Mouse (Mus musculus) embryonic facial prominence, embryonic 11.5 days (tissue): ENCODE measurements around the gene Ppm1n. TPM values are rescaled to one million over a fixed set of nuclear protein-coding genes. Genes with fewer than 3 reads are reported as not detected.
A peak's percentile ranks its signal among the peaks of the same experiment; 100 is the strongest.

Experiments
- ATAC-seq: fragments of 200-750 bp; cut with Nextera tagmentation; replicated peaks from 2 replicates; pipeline ENCODE4 v1.8.0; 2017; ENCODE audit warnings: low read depth; ENCODE audit not compliant: insufficient number of reproducible peaks, low FRiP score, low TSS enrichment
- DNase-seq: peaks from one replicate; pipeline ENCODE4 v3.0.0-alpha.2; 2015; ENCODE audit warnings: low spot score
- H3K27ac ChIP-seq: fragments of 300-500 bp; sonication (generic); replicated peaks from 2 replicates; pipeline ENCODE4 v1.5.1; 2014; ENCODE audit warnings: mild to moderate bottlenecking, low read depth, low read length, control low read depth
- H3K27me3 ChIP-seq: fragments of 300-500 bp; sonication (generic); 2 replicates; pipeline ENCODE4 v1.6.1; 2014; ENCODE audit warnings: mild to moderate bottlenecking, low read length, moderate library complexity, mixed read lengths; ENCODE audit not compliant: control insufficient read depth, insufficient read depth
- H3K36me3 ChIP-seq: fragments of 300-500 bp; sonication (generic); replicated peaks from 2 replicates; pipeline ENCODE4 v1.6.1; 2014; ENCODE audit warnings: low read depth, mild to moderate bottlenecking, low read length, moderate library complexity, mixed read lengths; ENCODE audit not compliant: control insufficient read depth, insufficient read depth
- H3K4me1 ChIP-seq: fragments of 300-500 bp; sonication (generic); 2 replicates; pipeline ENCODE4 v1.6.1; 2014; ENCODE audit warnings: low read length, mixed read lengths; ENCODE audit not compliant: control insufficient read depth, insufficient read depth
- H3K4me2 ChIP-seq: fragments of 300-500 bp; sonication (generic); 2 replicates; pipeline ENCODE4 v1.6.1; 2014; ENCODE audit warnings: low read depth, mild to moderate bottlenecking, control low read depth, low read length, moderate library complexity
- H3K4me3 ChIP-seq: fragments of 300-500 bp; sonication (generic); 2 replicates; pipeline ENCODE4 v1.5.1; 2014; ENCODE audit warnings: low read depth, low read length, control low read depth
- H3K9ac ChIP-seq: fragments of 300-500 bp; sonication (generic); replicated peaks from 2 replicates; pipeline ENCODE4 v1.6.1; 2014; ENCODE audit warnings: mild to moderate bottlenecking, control low read depth, low read length
- H3K9me3 ChIP-seq: fragments of 300-500 bp; sonication (generic); replicated peaks from 2 replicates; pipeline ENCODE4 v1.6.1; 2016; ENCODE audit warnings: mild to moderate bottlenecking, low read length, inconsistent platforms, mixed read lengths; ENCODE audit not compliant: control insufficient read depth
- WGBS: fragments of 180-500 bp; shearing (Covaris S2); extraction: QIAGEN DNeasy Blood & Tissue Kit; methylation state at CpG from one replicate; pipeline ENCODE4 v1.1.7; 2014; 5-methylcytosine and 5-hydroxymethylcytosine counted together
- polyA plus RNA-seq: library from polyadenylated mRNA; unstranded; fragments of >200 nt; fragmentation: Nextera tagmentation; extraction: Ambion mirVana; gene quantifications from 2 replicates; pipeline ENCODE4 v1.2.1, GENCODE M21; 2014

The Ppm1n gene
- polyA plus RNA-seq, 1 experiment from 2014 or later = not detected

- WGBS = 0% methylated on average over 91 of the region's 91 CpGs
- ATAC-seq (peak; percentile 95), DNase-seq (peak; percentile 100)
- Histone ChIP-seq H3K4me1 (no peaks in the 10 kb centered on the region), H3K27ac (peak within 1 kb of the TSS; percentile 96), H3K36me3 (no peaks in the 10 kb centered on the region), H3K9ac (peak within 1 kb of the TSS; percentile 77), H3K4me2 (peak within 1 kb of the TSS; percentile 83), H3K4me3 (peak within 1 kb of the TSS; percentile 65), H3K9me3 (no peaks in the 10 kb centered on the region), H3K27me3 (no peaks in the 10 kb centered on the region)
These were observed 51.7 kb downstream of the Ppm1n start, which contains the start of gene Opa3 for GRCm38 (mm10) chr7:19227883-19228792. Gene Opa3 (plus strand): TSS chr7:19228334.

DNA sequence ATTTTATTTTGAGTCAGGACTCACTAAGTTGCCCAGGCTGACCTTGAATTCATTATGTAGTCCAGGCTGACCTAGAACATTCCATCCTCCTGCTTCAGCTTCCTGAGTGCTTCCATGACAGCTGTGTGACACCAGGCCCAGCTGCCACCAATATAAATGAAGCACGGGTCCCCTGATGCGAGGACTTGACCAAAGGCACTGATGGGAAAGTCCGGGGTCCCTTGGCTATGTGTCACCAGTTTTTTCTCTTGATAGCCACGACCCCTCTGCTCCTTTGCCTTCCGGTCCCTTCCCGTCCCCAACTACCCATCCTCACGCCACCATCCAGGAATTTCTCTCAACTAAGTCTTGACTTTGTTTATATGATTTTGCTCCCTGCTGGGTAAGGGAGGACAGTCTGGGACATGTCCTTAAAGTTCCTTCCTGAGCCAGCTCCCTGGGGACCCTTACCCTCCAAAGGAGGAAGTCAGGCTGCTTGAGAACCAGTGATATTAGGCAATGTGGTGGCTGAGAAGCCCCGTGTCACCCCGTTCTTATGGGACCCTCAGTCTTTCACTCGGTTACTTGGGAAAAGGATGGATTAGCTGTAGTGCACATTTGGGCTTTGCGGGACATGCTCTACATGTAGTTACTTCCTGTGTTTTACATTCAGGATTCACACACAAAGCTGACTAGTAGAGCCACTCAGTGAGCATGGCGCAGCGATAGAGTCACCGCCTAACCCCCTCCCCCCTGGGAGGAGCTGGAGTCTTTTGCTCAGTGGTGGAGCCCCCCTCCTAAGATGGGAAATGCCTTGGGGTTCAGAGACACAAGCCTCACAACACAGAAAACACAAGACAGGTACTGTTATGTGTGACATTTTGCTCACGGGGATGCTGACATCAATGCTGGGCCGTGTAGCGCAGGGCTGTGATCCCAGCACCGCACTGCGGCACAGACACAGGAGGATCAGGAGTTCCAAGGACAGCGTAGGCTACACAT, 52.8 kb downstream of the Ppm1n start:
- Histone ChIP-seq H3K27me3 (no peaks in the 10 kb centered on the region), H3K9me3 (no peaks in the 10 kb centered on the region), H3K4me3 (peak overlapping the region; percentile 65), H3K27ac (peak overlapping the region; percentile 22), H3K4me2 (peak overlapping the region; percentile 54), H3K36me3 (no peaks in the 10 kb centered on the region), H3K9ac (peak overlapping the region; percentile 54), H3K4me1 (no peaks in the 10 kb centered on the region)
- peak; percentile 49 for DNase-seq
- peak; percentile 20 for ATAC-seq
- 20% methylated on average over 20 of the region's 20 CpGs for WGBS

Other genes with a start within 250 kb of the Ppm1n start
- not detected in 2 replicates for gene Rsph6a, start 225.4 kb downstream of the Ppm1n start, polyA plus RNA-seq
- 17.2 and 17.7 TPM in 2 replicates for gene Dmwd, start 203.8 kb downstream of the Ppm1n start, polyA plus RNA-seq
- 5.1 and 6.5 TPM in 2 replicates for gene Dmpk, start 196.2 kb downstream of the Ppm1n start, polyA plus RNA-seq
- gene Six5, start 185.5 kb downstream of the Ppm1n start, polyA plus RNA-seq = 10.0 and 10.5 TPM in 2 replicates
- gene Gm4969, start 161.7 kb downstream of the Ppm1n start, polyA plus RNA-seq = 2.4 TPM in 2 replicates
- gene Fbxo46, start 160.2 kb downstream of the Ppm1n start, polyA plus RNA-seq = 7.4 and 7.7 TPM in 2 replicates
- gene Qpctl, start 130.8 kb downstream of the Ppm1n start, polyA plus RNA-seq = 9.4 and 9.7 TPM in 2 replicates
- gene Snrpd2, start 130.3 kb downstream of the Ppm1n start, polyA plus RNA-seq = 157 and 171 TPM in 2 replicates
- gene Gipr, start 113.9 kb downstream of the Ppm1n start, polyA plus RNA-seq = 0.15 and 0.77 TPM in 2 replicates
- gene Eml2, start 103.6 kb downstream of the Ppm1n start, polyA plus RNA-seq = 2.1 and 2.3 TPM in 2 replicates
- 1.4 and 1.8 TPM in 2 replicates for gene Gpr4, start 67.5 kb downstream of the Ppm1n start, polyA plus RNA-seq
- 39.5 and 45.5 TPM in 2 replicates for gene Opa3, start 51.7 kb downstream of the Ppm1n start, polyA plus RNA-seq
- 53.2 and 54.9 TPM in 2 replicates for gene Vasp, start 8.2 kb downstream of the Ppm1n start, polyA plus RNA-seq
- 15.8 and 17.5 TPM in 2 replicates for gene Rtn2, start 2.6 kb upstream of the Ppm1n start, polyA plus RNA-seq
- gene Fosb, start 30.0 kb upstream of the Ppm1n start, polyA plus RNA-seq = not detected in 2 replicates
- 87.1 and 94.5 TPM in 2 replicates for gene Ercc1, start 64.7 kb upstream of the Ppm1n start, polyA plus RNA-seq
- 20.1 and 21.5 TPM in 2 replicates for gene Cd3eap, start 79.4 kb upstream of the Ppm1n start, polyA plus RNA-seq
- gene Ppp1r13l, start 79.7 kb upstream of the Ppm1n start, polyA plus RNA-seq = 4.7 and 5.2 TPM in 2 replicates
- 7.1 and 8.2 TPM in 2 replicates for gene Ercc2, start 101.9 kb upstream of the Ppm1n start, polyA plus RNA-seq
- 3.9 and 5.6 TPM in 2 replicates for gene Klc3, start 124.0 kb upstream of the Ppm1n start, polyA plus RNA-seq
- 0.17 TPM in 1 of 2 replicates, not detected in the other for gene Ckm, start 124.7 kb upstream of the Ppm1n start, polyA plus RNA-seq
- 7.9 and 8.6 TPM in 2 replicates for gene Mark4, start 178.8 kb upstream of the Ppm1n start, polyA plus RNA-seq
- gene Exoc3l2, start 183.3 kb upstream of the Ppm1n start, polyA plus RNA-seq = 1.2 and 1.7 TPM in 2 replicates
- gene Bloc1s3, start 228.3 kb upstream of the Ppm1n start, polyA plus RNA-seq = 2.3 and 2.6 TPM in 2 replicates
- gene Trappc6a, start 228.3 kb upstream of the Ppm1n start, polyA plus RNA-seq = 51.7 and 58.2 TPM in 2 replicates
- 0.08 TPM in 1 of 2 replicates, not detected in the other for gene Nkpd1, start 237.8 kb upstream of the Ppm1n start, polyA plus RNA-seq